Mouse (Mus musculus): ENCODE measurements around the gene Cnih4. TPM values are rescaled to one million over a fixed set of nuclear protein-coding genes. Genes with fewer than 3 reads are reported as not detected.

Gene Cnih4
- polyA plus RNA-seq, 1 experiment from 2014 or later, result 82.9 TPM

GRCm38 (mm10) chr1:181214296-181215035, 70.0 kb downstream of the Cnih4 start:
- H3K4me2 ChIP-seq, result no peak overlapping the region
- H3K9me3 ChIP-seq, result no peaks in the 10 kb centered on the region
- no peaks in the 10 kb centered on the region for H3K27me3 ChIP-seq
- WGBS, result 85% methylated on average over 8 of the region's 8 CpGs
- no peak overlapping the region for H3K4me3 ChIP-seq (replicated peaks)
- H3K36me3 ChIP-seq (replicated peaks), result no peaks in the 10 kb centered on the region
- H3K27ac ChIP-seq, result no peak overlapping the region
- no peak overlapping the region for H3K9ac ChIP-seq
- peaks cover 18% of the 10 kb centered on the region for H3K4me1 ChIP-seq
- ATAC-seq (ENCODE audit: low FRiP score), result no peak

- Histone ChIP-seq H3K4me2 (no peak overlapping the region), H3K36me3 (replicated peaks) (no peaks in the 10 kb centered on the region), H3K27me3 (no peaks in the 10 kb centered on the region), H3K27ac (no peak overlapping the region), H3K4me3 (replicated peaks) (no peak overlapping the region), H3K9ac (no peak overlapping the region), H3K9me3 (no peaks in the 10 kb centered on the region), H3K4me1 (peaks cover 8% of the 10 kb centered on the region)
- no peak for ATAC-seq (ENCODE audit: low FRiP score)
- WGBS, result 54% methylated on average over 4 of the region's 4 CpGs
These were observed 71.8 kb downstream of the Cnih4 start for GRCm38 (mm10) chr1:181216315-181216714.

Other genes starting within 250 kb of the Cnih4 start
- 98.3 and 98.4 TPM in 2 replicates for gene Pycr2, start 240.4 kb upstream of the Cnih4 start, polyA plus RNA-seq (2016; fragmentation: Nextera tagmentation; extraction: Ambion mirVana)
- gene Lefty1, start 209.7 kb upstream of the Cnih4 start, polyA plus RNA-seq (2016; fragmentation: Nextera tagmentation; extraction: Ambion mirVana), result 0.24 and 0.34 TPM in 2 replicates
- gene Tmem63a, start 202.3 kb upstream of the Cnih4 start, polyA plus RNA-seq (2016; fragmentation: Nextera tagmentation; extraction: Ambion mirVana), result 2.0 and 2.4 TPM in 2 replicates
- 0.95 and 1.3 TPM in 2 replicates for gene Ephx1, start 123.8 kb upstream of the Cnih4 start, polyA plus RNA-seq (2016; fragmentation: Nextera tagmentation; extraction: Ambion mirVana)
- not detected in 2 replicates for gene 9130409I23Rik, start 93.5 kb upstream of the Cnih4 start, polyA plus RNA-seq (2016; fragmentation: Nextera tagmentation; extraction: Ambion mirVana)
- 44.5 and 47.2 TPM in 2 replicates for gene Nvl, start 489 bp upstream of the Cnih4 start, polyA plus RNA-seq (2016; fragmentation: Nextera tagmentation; extraction: Ambion mirVana)
- 46.7 and 48.8 TPM in 2 replicates for gene Wdr26, start 67.3 kb downstream of the Cnih4 start, polyA plus RNA-seq (2016; fragmentation: Nextera tagmentation; extraction: Ambion mirVana)
- gene Cnih3, start 207.9 kb downstream of the Cnih4 start, polyA plus RNA-seq (2016; fragmentation: Nextera tagmentation; extraction: Ambion mirVana), result 4.1 and 4.3 TPM in 2 replicates

Data from forebrain, embryonic 12.5 days (tissue).